Mouse (Mus musculus): ENCODE measurements around the gene Alg9. TPM values are rescaled to one million over a fixed set of nuclear protein-coding genes. Genes with fewer than 3 reads are reported as not detected.
"Not testable (repeated sequence)": the region's sequence is repeated elsewhere in the genome, so short reads cannot be mapped to it uniquely, and the experiment has no call there.

Alg9 gene
- polyA plus RNA-seq, 1 experiment from 2014 or later = 44.2 TPM

- peaks cover 34% of the 10 kb centered on the region; the same call in 1 of the 2 replicates for H3K36me3 ChIP-seq (ENCODE audit: control insufficient read depth, insufficient read depth, low read length)
- no peak overlapping the region for H3K27ac ChIP-seq (ENCODE audit: low read depth, low read length)
- no peak overlapping the region for H3K4me2 ChIP-seq (replicated peaks; ENCODE audit: low read depth, low read length)
- H3K4me1 ChIP-seq (ENCODE audit: control insufficient read depth, insufficient read depth, low read length) = no peaks in the 10 kb centered on the region
- H3K9me3 ChIP-seq (ENCODE audit: control insufficient read depth, low read length) = no peaks in the 10 kb centered on the region
- no peak for ATAC-seq (ENCODE audit: low FRiP score, low TSS enrichment)
- no peak overlapping the region for H3K9ac ChIP-seq (ENCODE audit: low read depth, low read length)
- H3K4me3 ChIP-seq (ENCODE audit: low read length) = no peak overlapping the region
- 94% methylated on average over 6 of the region's 6 CpGs for WGBS
- H3K27me3 ChIP-seq (ENCODE audit: control insufficient read depth, insufficient read depth, low read length) = no peaks in the 10 kb centered on the region
Observed at GRCm38 (mm10) chr9:50818050-50818449, 43.2 kb downstream of the Alg9 start.

DNA sequence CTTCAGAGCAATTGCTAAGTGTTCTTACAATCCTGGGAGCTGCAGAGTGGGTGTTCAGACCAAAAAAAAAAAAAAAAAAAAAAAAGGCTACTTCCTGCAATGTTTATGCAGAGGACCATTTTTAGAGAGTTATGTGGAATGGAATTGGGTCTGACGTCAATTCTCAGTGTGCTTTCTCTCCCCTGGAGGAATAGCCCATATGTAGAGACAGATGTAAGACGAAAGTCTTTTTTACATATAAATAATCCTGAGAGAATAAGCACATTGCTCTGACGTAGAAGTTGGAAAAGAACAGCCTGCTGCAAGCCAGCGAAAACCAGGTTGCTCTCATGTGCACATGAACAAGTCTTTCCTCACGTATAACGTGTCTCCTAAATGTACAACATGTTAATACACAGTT, 44.9 kb downstream of the Alg9 start:
- 92% methylated on average over 6 of the region's 6 CpGs for WGBS
- Histone ChIP-seq H3K27ac (ENCODE audit: low read depth, low read length) (no peak overlapping the region), H3K9ac (ENCODE audit: low read depth, low read length) (no peak overlapping the region), H3K9me3 (ENCODE audit: control insufficient read depth, low read length) (no peaks in the 10 kb centered on the region), H3K4me1 (ENCODE audit: control insufficient read depth, insufficient read depth, low read length) (no peaks in the 10 kb centered on the region), H3K4me2 (replicated peaks; ENCODE audit: low read depth, low read length) (no peak overlapping the region), H3K27me3 (ENCODE audit: control insufficient read depth, insufficient read depth, low read length) (no peaks in the 10 kb centered on the region), H3K4me3 (ENCODE audit: low read length) (no peak overlapping the region), H3K36me3 (ENCODE audit: control insufficient read depth, insufficient read depth, low read length) (peaks cover 30% of the 10 kb centered on the region; the same call in 1 of the 2 replicates)
- ATAC-seq (ENCODE audit: low FRiP score, low TSS enrichment) = no peak

- WGBS = 89% methylated on average over 6 of the region's 6 CpGs
- no peak for ATAC-seq (ENCODE audit: low FRiP score, low TSS enrichment)
Observed at GRCm38 (mm10) chr9:50821651-50822050, 46.8 kb downstream of the Alg9 start.

DNA sequence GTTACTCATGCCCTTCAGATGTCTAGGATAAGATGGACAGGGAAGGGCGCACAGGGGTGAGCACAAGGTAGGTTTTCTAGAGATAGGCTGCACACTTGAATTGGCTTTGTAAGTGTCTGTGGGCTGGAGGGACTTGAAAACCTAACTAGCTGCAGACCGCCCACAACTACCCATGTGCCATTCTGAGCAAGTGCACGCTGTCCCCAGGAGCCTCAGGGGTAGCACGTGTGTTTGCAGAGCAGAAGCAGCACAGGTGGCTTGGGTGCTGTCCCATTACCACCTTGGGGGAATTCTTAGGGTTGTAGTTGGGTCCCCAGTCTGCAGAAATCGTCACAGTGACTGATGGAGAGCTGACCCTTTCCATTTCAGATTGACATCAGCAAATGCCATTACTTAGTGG, 47.4 kb downstream of the Alg9 start:
- H3K4me1 ChIP-seq (ENCODE audit: control insufficient read depth, insufficient read depth, low read length) = no peaks in the 10 kb centered on the region
- no peak overlapping the region for H3K4me3 ChIP-seq (ENCODE audit: low read length)
- H3K27me3 ChIP-seq (ENCODE audit: control insufficient read depth, insufficient read depth, low read length) = no peaks in the 10 kb centered on the region
- ATAC-seq (ENCODE audit: low FRiP score, low TSS enrichment) = no peak
- no peak overlapping the region for H3K27ac ChIP-seq (ENCODE audit: low read depth, low read length)
- WGBS = 96% methylated on average over 5 of the region's 5 CpGs
- H3K9ac ChIP-seq (ENCODE audit: low read depth, low read length) = no peak overlapping the region
- no peaks in the 10 kb centered on the region for H3K9me3 ChIP-seq (ENCODE audit: control insufficient read depth, low read length)
- H3K4me2 ChIP-seq (replicated peaks; ENCODE audit: low read depth, low read length) = no peak overlapping the region
- H3K36me3 ChIP-seq (ENCODE audit: control insufficient read depth, insufficient read depth, low read length) = peaks cover 30% of the 10 kb centered on the region; the same call in 1 of the 2 replicates

More at GRCm38 (mm10) chr9:50821651-50822050, 46.8 kb downstream of the Alg9 start:
- no peaks in the 10 kb centered on the region for H3K27me3 ChIP-seq (ENCODE audit: control insufficient read depth, insufficient read depth, low read length)
- no peaks in the 10 kb centered on the region for H3K9me3 ChIP-seq (ENCODE audit: control insufficient read depth, low read length)
- H3K27ac ChIP-seq (ENCODE audit: low read depth, low read length) = no peak overlapping the region
- no peak overlapping the region for H3K9ac ChIP-seq (ENCODE audit: low read depth, low read length)
- no peaks in the 10 kb centered on the region for H3K4me1 ChIP-seq (ENCODE audit: control insufficient read depth, insufficient read depth, low read length)
- peaks cover 30% of the 10 kb centered on the region; the same call in 1 of the 2 replicates for H3K36me3 ChIP-seq (ENCODE audit: control insufficient read depth, insufficient read depth, low read length)
- no peak overlapping the region for H3K4me3 ChIP-seq (ENCODE audit: low read length)
- H3K4me2 ChIP-seq (replicated peaks; ENCODE audit: low read depth, low read length) = no peak overlapping the region

- Histone ChIP-seq H3K9ac (ENCODE audit: low read depth, low read length) (no peak overlapping the region), H3K27me3 (ENCODE audit: control insufficient read depth, insufficient read depth, low read length) (no peaks in the 10 kb centered on the region), H3K36me3 (ENCODE audit: control insufficient read depth, insufficient read depth, low read length) (peaks cover 26% of the 10 kb centered on the region; the same call in 1 of the 2 replicates), H3K9me3 (ENCODE audit: control insufficient read depth, low read length) (no peaks in the 10 kb centered on the region), H3K27ac (ENCODE audit: low read depth, low read length) (no peak overlapping the region), H3K4me2 (replicated peaks; ENCODE audit: low read depth, low read length) (no peak overlapping the region), H3K4me1 (ENCODE audit: control insufficient read depth, insufficient read depth, low read length) (no peaks in the 10 kb centered on the region), H3K4me3 (ENCODE audit: low read length) (no peak overlapping the region)
- 89% methylated on average over 11 of the region's 11 CpGs for WGBS
- ATAC-seq (ENCODE audit: low FRiP score, low TSS enrichment) = no peak
Observed at GRCm38 (mm10) chr9:50823779-50824453, 49.1 kb downstream of the Alg9 start.

- Histone ChIP-seq H3K4me2 (replicated peaks; ENCODE audit: low read depth, low read length) (no peak overlapping the region), H3K36me3 (ENCODE audit: control insufficient read depth, insufficient read depth, low read length) (peaks cover 10% of the 10 kb centered on the region; the same call in 1 of the 2 replicates), H3K27ac (ENCODE audit: low read depth, low read length) (no peak overlapping the region), H3K27me3 (ENCODE audit: control insufficient read depth, insufficient read depth, low read length) (no peaks in the 10 kb centered on the region), H3K4me3 (ENCODE audit: low read length) (no peak overlapping the region), H3K9me3 (ENCODE audit: control insufficient read depth, low read length) (no peaks in the 10 kb centered on the region), H3K9ac (ENCODE audit: low read depth, low read length) (no peak overlapping the region), H3K4me1 (ENCODE audit: control insufficient read depth, insufficient read depth, low read length) (no peaks in the 10 kb centered on the region)
- WGBS = 92% methylated on average over 5 of the region's 5 CpGs
- ATAC-seq (ENCODE audit: low FRiP score, low TSS enrichment) = no peak
Observed at GRCm38 (mm10) chr9:50831514-50831913, 56.7 kb downstream of the Alg9 start.

DNA sequence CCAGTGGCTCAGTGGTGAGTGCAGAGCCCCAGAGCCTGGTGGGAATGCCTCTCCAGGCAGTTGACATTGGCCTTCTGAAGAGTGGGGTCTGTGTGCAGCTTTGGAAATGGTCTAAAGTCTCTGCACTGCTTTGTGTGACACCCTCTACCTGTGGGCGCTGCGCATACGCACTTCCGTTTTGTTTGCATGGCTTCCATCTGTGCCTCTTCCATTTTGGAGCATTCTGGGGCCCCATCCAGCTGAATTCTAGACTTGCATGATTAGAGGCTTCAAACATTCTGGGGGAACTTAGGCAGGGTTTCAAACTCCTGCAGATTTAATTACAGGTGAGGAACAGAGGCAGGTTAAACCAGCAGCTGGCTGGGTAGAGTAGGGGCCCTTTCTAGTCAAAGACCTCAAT, 57.3 kb downstream of the Alg9 start:
- Histone ChIP-seq H3K9ac (ENCODE audit: low read depth, low read length) (no peak overlapping the region), H3K4me2 (replicated peaks; ENCODE audit: low read depth, low read length) (no peak overlapping the region), H3K36me3 (ENCODE audit: control insufficient read depth, insufficient read depth, low read length) (peaks cover 10% of the 10 kb centered on the region; the same call in 1 of the 2 replicates), H3K4me3 (ENCODE audit: low read length) (no peak overlapping the region), H3K27ac (ENCODE audit: low read depth, low read length) (no peak overlapping the region), H3K9me3 (ENCODE audit: control insufficient read depth, low read length) (no peaks in the 10 kb centered on the region), H3K27me3 (ENCODE audit: control insufficient read depth, insufficient read depth, low read length) (no peaks in the 10 kb centered on the region), H3K4me1 (ENCODE audit: control insufficient read depth, insufficient read depth, low read length) (no peaks in the 10 kb centered on the region)
- ATAC-seq (ENCODE audit: low FRiP score, low TSS enrichment) = no peak
- WGBS = 99% methylated on average over 4 of the region's 4 CpGs

DNA sequence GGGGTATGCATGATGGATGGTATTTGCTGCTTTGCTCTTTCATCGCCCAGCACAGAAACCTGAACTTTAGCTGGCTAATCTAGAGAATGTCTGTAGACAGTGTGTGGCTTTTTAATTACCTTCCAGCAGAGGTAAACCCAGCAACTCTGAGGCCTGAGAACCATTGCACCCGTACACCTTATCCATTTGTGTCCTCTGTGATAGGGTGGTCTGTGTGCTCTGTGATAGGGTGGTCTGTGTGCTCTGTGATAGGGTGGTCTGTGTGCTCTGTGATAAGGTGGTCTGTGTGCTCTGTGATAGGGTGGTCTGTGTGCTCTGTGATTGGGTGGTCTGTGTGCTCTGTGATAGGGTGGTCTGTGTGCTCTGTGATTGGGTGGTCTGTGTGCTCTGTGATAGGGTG, 57.8 kb downstream of the Alg9 start:
- not testable (repeated sequence) for H3K9ac ChIP-seq (ENCODE audit: low read depth, low read length); H3K9me3 ChIP-seq (ENCODE audit: control insufficient read depth, low read length); H3K4me1 ChIP-seq (ENCODE audit: control insufficient read depth, insufficient read depth, low read length); H3K4me3 ChIP-seq (ENCODE audit: low read length); H3K27me3 ChIP-seq (ENCODE audit: control insufficient read depth, insufficient read depth, low read length); H3K4me2 ChIP-seq (replicated peaks; ENCODE audit: low read depth, low read length); ATAC-seq (ENCODE audit: low FRiP score, low TSS enrichment); H3K27ac ChIP-seq (ENCODE audit: low read depth, low read length)
- 91% methylated on average over 2 of the region's 2 CpGs for WGBS
- peaks cover 11% of the 10 kb centered on the region; the same call in 1 of the 2 replicates for H3K36me3 ChIP-seq (ENCODE audit: control insufficient read depth, insufficient read depth, low read length)

DNA sequence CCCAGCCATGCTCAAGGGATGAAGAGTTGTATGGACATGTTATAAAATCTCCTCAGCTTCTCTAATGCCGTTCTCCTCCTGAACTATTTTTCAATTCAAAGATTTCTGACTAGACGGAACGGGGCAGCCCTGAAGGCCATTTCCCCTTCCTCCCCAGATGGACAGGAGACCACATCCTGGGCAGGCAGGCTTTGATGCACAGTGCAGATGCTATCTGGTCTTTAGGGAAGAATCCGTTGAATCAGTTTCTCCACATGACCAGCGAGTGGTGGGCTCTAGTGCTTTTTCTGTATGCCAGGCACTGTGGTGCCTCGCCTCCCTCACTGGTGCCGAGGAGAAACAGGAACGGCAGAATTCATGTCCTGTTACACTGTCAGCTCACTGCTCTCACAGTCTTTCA, 59.0 kb downstream of the Alg9 start:
- no peak overlapping the region for H3K27ac ChIP-seq (ENCODE audit: low read depth, low read length)
- H3K4me3 ChIP-seq (ENCODE audit: low read length) = no peak overlapping the region
- no peaks in the 10 kb centered on the region for H3K9me3 ChIP-seq (ENCODE audit: control insufficient read depth, low read length)
- peaks cover 14% of the 10 kb centered on the region; the same call in 1 of the 2 replicates for H3K36me3 ChIP-seq (ENCODE audit: control insufficient read depth, insufficient read depth, low read length)
- no peak overlapping the region for H3K9ac ChIP-seq (ENCODE audit: low read depth, low read length)
- H3K4me2 ChIP-seq (replicated peaks; ENCODE audit: low read depth, low read length) = no peak overlapping the region
- H3K4me1 ChIP-seq (ENCODE audit: control insufficient read depth, insufficient read depth, low read length) = no peaks in the 10 kb centered on the region
- no peak for ATAC-seq (ENCODE audit: low FRiP score, low TSS enrichment)
- 81% methylated on average over 8 of the region's 8 CpGs for WGBS
- no peaks in the 10 kb centered on the region for H3K27me3 ChIP-seq (ENCODE audit: control insufficient read depth, insufficient read depth, low read length)

Measured in kidney, embryonic 14.5 days (tissue).